In genomic region chr9:62420261-62420917, GRCm38 (mm10) we compare ENCODE assay signal across 9 mouse cellular contexts.
DNase-seq lines count a peak whose midpoint lies in the region; ATAC-seq and TF ChIP-seq lines count a peak whose summit lies in the region.
"Had no signal": no experiment of that assay in that cellular context is flagged by ENCODE, and none has a peak within 500 bp of the region (broad histone marks: within the 10 kb centered on the region; RNA-seq: fewer than 3 reads in every experiment).

No protein-coding gene starts in this region.

- no peaks in the 10 kb centered on the region for H3K36me3 ChIP-seq in E14TG2a.4 (ENCODE audit: insufficient read depth, low read length)
- peaks cover 7% of the 10 kb centered on the region for H3K36me3 ChIP-seq in embryonic facial prominence, embryonic 10.5 days (replicated peaks)
- peaks cover 49% of the 10 kb centered on the region for H3K36me3 ChIP-seq in hindbrain, embryonic 13.5 days
- H3K36me3 ChIP-seq in lung, postnatal 0 days (ENCODE audit: insufficient read depth, low read length) = 0 out of 2 replicates have a peak, but pooled peaks cover 7% of the 10 kb centered on the region

- H3K4me2 ChIP-seq in hindbrain, embryonic 13.5 days = 0 out of 2 replicates have a peak overlapping the region, but pooled peaks have one; percentile 13
- H3K4me2 ChIP-seq in lung, postnatal 0 days (replicated peaks; ENCODE audit: low read depth, low read length) = peak overlapping the region; percentile 50; the same call in 1 of the 2 replicates

- peaks cover 3% of the 10 kb centered on the region; the same call in 1 of the 2 replicates for H3K9me3 ChIP-seq in E14TG2a.4 (ENCODE audit: low read length)
- H3K9me3 ChIP-seq in embryonic facial prominence, embryonic 10.5 days = peaks cover 4% of the 10 kb centered on the region; the same call in 1 of the 2 replicates
- H3K9me3 ChIP-seq in hindbrain, embryonic 13.5 days = no peaks in the 10 kb centered on the region
- no peaks in the 10 kb centered on the region for H3K9me3 ChIP-seq in lung, postnatal 0 days (ENCODE audit: low read length)

- no peak for ATAC-seq in hindbrain, embryonic 13.5 days (ENCODE audit: low FRiP score)
- ATAC-seq in lung, postnatal 0 days = peak; percentile 14

- peak; percentile 72 for DNase-seq in cerebellum, adult 11-12 months
- no peak for DNase-seq in cerebellum, postnatal 4 days (ENCODE audit: low spot score in 2 of 2)
- DNase-seq in embryonic facial prominence, embryonic 10.5 days (ENCODE audit: low spot score) = no peak
- peak; percentile 22 for DNase-seq in lung, postnatal 0 days (ENCODE audit: low spot score)
- no peak for DNase-seq in MN1 (ENCODE audit: low spot score)
- DNase-seq in thymus, postnatal 25 days = no peak

- H3K9ac ChIP-seq in hindbrain, embryonic 13.5 days = no peak overlapping the region
- no peak overlapping the region for H3K9ac ChIP-seq in lung, postnatal 0 days (replicated peaks; ENCODE audit: low read depth)

- H3K4me1 ChIP-seq in E14TG2a.4 (replicated peaks; ENCODE audit: low read depth, low read length) = peaks cover 47% of the 10 kb centered on the region
- H3K4me1 ChIP-seq in embryonic facial prominence, embryonic 10.5 days = peaks cover 37% of the 10 kb centered on the region
- peaks cover 16% of the 10 kb centered on the region for H3K4me1 ChIP-seq in hindbrain, embryonic 13.5 days (replicated peaks)
- H3K4me1 ChIP-seq in lung, postnatal 0 days (ENCODE audit: insufficient read depth, low read depth, low read length) = peaks cover 7% of the 10 kb centered on the region; the same call in 1 of the 2 replicates

- TF ChIP-seq EP300 in lung, postnatal 0 days (IDR thresholded peaks at IDR 0.05) = no peak

- TF ChIP-seq CTCF in E14TG2a.4 (conservative IDR thresholded peaks at IDR 0.05; ENCODE audit: low read length) = no peak
- TF ChIP-seq CTCF in lung, postnatal 0 days (IDR thresholded peaks at IDR 0.05) = no peak

- H3K27ac ChIP-seq in embryonic facial prominence, embryonic 10.5 days (replicated peaks) = peak overlapping the region; percentile 74
- 0 out of 2 replicates have a peak overlapping the region, but pooled peaks have one; percentile 13 for H3K27ac ChIP-seq in hindbrain, embryonic 13.5 days
- H3K27ac ChIP-seq in lung, postnatal 0 days (ENCODE audit: low read length) = peak overlapping the region; percentile 77

- 44% methylated on average over 10 of the region's 10 CpGs for WGBS in embryonic facial prominence, embryonic 10.5 days
- WGBS in hindbrain, embryonic 13.5 days = 43% methylated on average over 9 of the region's 10 CpGs
- 70% methylated on average over 9 of the region's 10 CpGs for WGBS in lung, postnatal 0 days

- H3K4me3 ChIP-seq in E14TG2a.4 (replicated peaks; ENCODE audit: low read length) = peak overlapping the region; percentile 72
- peak overlapping the region; percentile 47 for H3K4me3 ChIP-seq in embryonic facial prominence, embryonic 10.5 days
- no peak overlapping the region for H3K4me3 ChIP-seq in hindbrain, embryonic 13.5 days
- no peak overlapping the region for H3K4me3 ChIP-seq in lung, postnatal 0 days (ENCODE audit: low read depth, low read length)
- H3K4me3 ChIP-seq: erythroblast, embryonic 14.5 days had no signal

- H3K27me3 ChIP-seq in E14TG2a.4 (ENCODE audit: insufficient read depth, low read length) = no peaks in the 10 kb centered on the region
- no peaks in the 10 kb centered on the region for H3K27me3 ChIP-seq in embryonic facial prominence, embryonic 10.5 days (replicated peaks; ENCODE audit: low read depth, poor library complexity, severe bottlenecking)
- H3K27me3 ChIP-seq in hindbrain, embryonic 13.5 days = no peaks in the 10 kb centered on the region
- H3K27me3 ChIP-seq in lung, postnatal 0 days (replicated peaks; ENCODE audit: insufficient read depth, low read length) = no peaks in the 10 kb centered on the region

Comparison
In these comparisons a context has a peak if more than half of its experiments do, and no peak if none do; other contexts are left out.
1. DNase-seq: peak in cerebellum, adult 11-12 months (single experiment) and lung, postnatal 0 days (single experiment); none in cerebellum, postnatal 4 days (0 of 2), embryonic facial prominence, embryonic 10.5 days (single experiment), MN1 (single experiment) and thymus, postnatal 25 days (single experiment).
2. H3K4me3 ChIP-seq: peak in E14TG2a.4 (single experiment) and embryonic facial prominence, embryonic 10.5 days (single experiment); none in hindbrain, embryonic 13.5 days (single experiment) and lung, postnatal 0 days (single experiment).
3. H3K27ac ChIP-seq: peak in every context shown above with its lines; median percentile 77 in lung, postnatal 0 days; 74 in embryonic facial prominence, embryonic 10.5 days; 13 in hindbrain, embryonic 13.5 days.